Mouse (Mus musculus) hindbrain, embryonic 14.5 days (tissue): Measurements from ENCODE around the gene Rps6kc1. TPM values are rescaled to one million over a fixed set of nuclear protein-coding genes. Genes with fewer than 3 reads are reported as not detected.

Experiments used
- ATAC-seq: fragments of 200-750 bp; cut with Nextera tagmentation; 2 replicates; pipeline ENCODE4 v1.8.0; 2017; ENCODE audit warnings: moderate number of reproducible peaks, mild to moderate bottlenecking, moderate TSS enrichment, moderate library complexity; ENCODE audit not compliant: low FRiP score
- DNase-seq: peaks from one replicate; pipeline ENCODE4 v3.0.0-alpha.2; 2015; ENCODE audit warnings: low spot score
- H3K27ac ChIP-seq: fragments of 300-500 bp; sonication (generic); 2 replicates; pipeline ENCODE4 v1.5.1; 2014; ENCODE audit warnings: mild to moderate bottlenecking, moderate library complexity
- H3K27me3 ChIP-seq: fragments of 300-500 bp; sonication (generic); 2 replicates; pipeline ENCODE4 v1.6.1; 2014; ENCODE audit warnings: mild to moderate bottlenecking, low read length, mixed read lengths; ENCODE audit not compliant: control insufficient read depth, insufficient read depth
- H3K36me3 ChIP-seq: fragments of 300-500 bp; sonication (generic); replicated peaks from 2 replicates; pipeline ENCODE4 v1.6.1; 2014; ENCODE audit not compliant: control insufficient read depth, insufficient read depth
- H3K4me1 ChIP-seq: fragments of 300-500 bp; sonication (generic); replicated peaks from 2 replicates; pipeline ENCODE4 v1.6.1; 2014; ENCODE audit warnings: antibody characterized with exemption, low read length, mixed read lengths; ENCODE audit not compliant: control insufficient read depth, insufficient read depth
- H3K4me2 ChIP-seq: fragments of 300-500 bp; sonication (generic); replicated peaks from 2 replicates; pipeline ENCODE4 v1.6.1; 2014; ENCODE audit warnings: mild to moderate bottlenecking, moderate library complexity
- H3K4me3 ChIP-seq: fragments of 300-500 bp; sonication (generic); replicated peaks from 2 replicates; pipeline ENCODE4 v1.5.1; 2014; ENCODE audit warnings: mild to moderate bottlenecking, low read length
- H3K9ac ChIP-seq: fragments of 300-500 bp; sonication (generic); 2 replicates; pipeline ENCODE4 v1.6.1; 2014
- H3K9me3 ChIP-seq: fragments of 300-500 bp; sonication (generic); 2 replicates; pipeline ENCODE4 v1.6.1; 2016; ENCODE audit warnings: low read length; ENCODE audit not compliant: control insufficient read depth
- WGBS: fragments of 180-500 bp; shearing (Covaris S2); extraction: QIAGEN DNeasy Blood & Tissue Kit; methylation state at CpG from one replicate; pipeline ENCODE4 v1.1.7; 2014; 5-methylcytosine and 5-hydroxymethylcytosine counted together
- polyA plus RNA-seq: library from polyadenylated mRNA; unstranded; fragments of >200 nt; fragmentation: Nextera tagmentation; extraction: Ambion mirVana; gene quantifications from 2 replicates; pipeline ENCODE4 v1.2.1, GENCODE M21; 2014

The Rps6kc1 gene
- polyA plus RNA-seq, 1 experiment from 2014 or later: 27.7 TPM

- Histone ChIP-seq H3K9ac (no peak overlapping the region), H3K4me2 (no peak overlapping the region), H3K4me3 (no peak overlapping the region), H3K9me3 (no peaks in the 10 kb centered on the region), H3K36me3 (peaks cover 15% of the 10 kb centered on the region; the same call in 1 of the 2 replicates), H3K27ac (no peak overlapping the region), H3K4me1 (no peaks in the 10 kb centered on the region), H3K27me3 (no peaks in the 10 kb centered on the region)
- no peak for ATAC-seq
- no peak for DNase-seq
- WGBS: 90% methylated on average over 8 of the region's 8 CpGs
Observed at GRCm38 (mm10) chr1:190832965-190833630, 78.5 kb downstream of the Rps6kc1 start.

GRCm38 (mm10) chr1:190831839-190832497 lies 79.6 kb downstream of the Rps6kc1 start:
- no peak overlapping the region for H3K4me3 ChIP-seq
- WGBS: 58% methylated on average over 10 of the region's 10 CpGs

GRCm38 (mm10) chr1:190826486-190827034 lies 85.0 kb downstream of the Rps6kc1 start:
- Histone ChIP-seq H3K4me3 (no peak overlapping the region), H3K36me3 (0 out of 2 replicates have a peak, but pooled peaks cover 2% of the 10 kb centered on the region), H3K9ac (no peak overlapping the region), H3K4me1 (no peaks in the 10 kb centered on the region), H3K27ac (no peak overlapping the region), H3K27me3 (no peaks in the 10 kb centered on the region), H3K4me2 (no peak overlapping the region), H3K9me3 (no peaks in the 10 kb centered on the region)
- ATAC-seq (no peak), DNase-seq (no peak)
- WGBS: 94% methylated on average over 9 of the region's 9 CpGs

More at GRCm38 (mm10) chr1:190831839-190832497, 79.6 kb downstream of the Rps6kc1 start:
- Histone ChIP-seq H3K36me3 (peaks cover 14% of the 10 kb centered on the region; the same call in 1 of the 2 replicates), H3K27ac (no peak overlapping the region), H3K27me3 (no peaks in the 10 kb centered on the region), H3K4me2 (no peak overlapping the region), H3K9me3 (no peaks in the 10 kb centered on the region), H3K9ac (no peak overlapping the region), H3K4me1 (no peaks in the 10 kb centered on the region)
- DNase-seq: peak; percentile 81
- ATAC-seq: no peak

- Histone ChIP-seq H3K27me3 (no peaks in the 10 kb centered on the region), H3K4me1 (no peaks in the 10 kb centered on the region), H3K4me3 (no peak overlapping the region), H3K9me3 (no peaks in the 10 kb centered on the region), H3K9ac (no peak overlapping the region), H3K4me2 (no peak overlapping the region), H3K27ac (no peak overlapping the region), H3K36me3 (peaks cover 3% of the 10 kb centered on the region; the same call in 1 of the 2 replicates)
- DNase-seq: no peak
- 84% methylated on average over 4 of the region's 4 CpGs for WGBS
- ATAC-seq: no peak
Observed at GRCm38 (mm10) chr1:190823745-190824144, 87.8 kb downstream of the Rps6kc1 start.

GRCm38 (mm10) chr1:190816141-190816540 lies 95.4 kb downstream of the Rps6kc1 start:
- no peak overlapping the region for H3K4me2 ChIP-seq
- H3K36me3 ChIP-seq: peaks cover 4% of the 10 kb centered on the region; the same call in 1 of the 2 replicates
- no peak overlapping the region for H3K9ac ChIP-seq
- H3K27ac ChIP-seq: no peak overlapping the region
- H3K9me3 ChIP-seq: no peaks in the 10 kb centered on the region
- no peak for DNase-seq
- no peaks in the 10 kb centered on the region for H3K27me3 ChIP-seq
- H3K4me3 ChIP-seq: no peak overlapping the region
- 75% methylated on average over 11 of the region's 11 CpGs for WGBS
- H3K4me1 ChIP-seq: peaks cover 12% of the 10 kb centered on the region
- no peak for ATAC-seq

DNA sequence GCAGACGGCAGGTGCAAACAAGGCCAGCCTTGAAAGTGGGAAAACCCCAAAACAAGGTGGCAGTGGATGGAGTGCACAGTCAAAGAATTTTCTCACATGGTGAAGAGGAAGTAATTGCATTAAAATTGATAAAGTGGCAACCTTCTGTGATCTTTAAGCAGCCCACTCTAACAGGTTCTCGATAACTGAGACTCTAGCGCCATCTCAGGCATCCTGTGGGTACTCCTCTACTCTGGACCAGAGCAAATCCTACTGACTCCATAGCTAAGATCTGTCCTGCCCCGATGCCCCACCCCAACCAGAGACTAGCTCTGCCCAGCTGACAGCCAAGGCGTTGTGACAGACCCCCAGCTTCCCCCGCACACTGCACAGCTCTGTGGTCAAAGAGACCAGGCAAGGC lies 101.2 kb downstream of the Rps6kc1 start:
- H3K36me3 ChIP-seq: peaks cover 6% of the 10 kb centered on the region; the same call in 1 of the 2 replicates
- H3K9me3 ChIP-seq: no peaks in the 10 kb centered on the region
- H3K4me2 ChIP-seq: no peak overlapping the region
- DNase-seq (no peak), ATAC-seq (no peak)
- H3K4me3 ChIP-seq: no peak overlapping the region
- peaks cover 25% of the 10 kb centered on the region for H3K4me1 ChIP-seq
- no peak overlapping the region for H3K9ac ChIP-seq
- WGBS: 78% methylated on average over 6 of the region's 6 CpGs
- no peaks in the 10 kb centered on the region for H3K27me3 ChIP-seq
- no peak overlapping the region for H3K27ac ChIP-seq

DNA sequence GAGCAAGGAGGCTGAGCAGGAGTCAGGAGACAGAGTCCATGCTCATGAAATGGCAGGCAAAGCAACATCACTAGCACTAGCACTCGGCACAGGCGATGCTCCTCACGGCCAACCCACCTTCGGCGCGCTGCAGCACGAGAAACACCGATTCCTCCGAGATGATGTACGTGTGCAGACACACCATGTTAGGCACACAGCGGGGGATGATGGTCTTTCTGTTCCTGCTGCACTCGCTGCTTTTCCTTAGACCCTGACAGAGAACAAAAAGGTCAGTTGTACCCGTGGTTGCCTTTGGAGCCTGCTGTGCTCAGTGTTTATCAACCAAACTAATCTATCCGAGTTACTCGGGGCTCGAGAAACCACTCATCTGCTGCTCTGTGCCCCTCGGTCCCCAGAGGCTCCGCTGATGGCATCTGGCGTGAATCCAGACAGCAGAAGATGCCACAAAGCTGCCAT lies 102.8 kb downstream of the Rps6kc1 start:
- Histone ChIP-seq H3K4me2 (peak overlapping the region; percentile 29), H3K4me1 (peaks cover 20% of the 10 kb centered on the region), H3K4me3 (no peak overlapping the region), H3K9ac (peak overlapping the region; percentile 17; the same call in 1 of the 2 replicates), H3K27ac (peak overlapping the region; percentile 1; the same call in 1 of the 2 replicates), H3K27me3 (no peaks in the 10 kb centered on the region), H3K9me3 (no peaks in the 10 kb centered on the region), H3K36me3 (peaks cover 6% of the 10 kb centered on the region; the same call in 1 of the 2 replicates)
- DNase-seq: peak; percentile 64
- ATAC-seq: peak; percentile 60; the same call in 1 of the 2 replicates
- 12% methylated on average over 19 of the region's 19 CpGs for WGBS

GRCm38 (mm10) chr1:190806817-190807216 lies 104.8 kb downstream of the Rps6kc1 start:
- H3K4me1 ChIP-seq: peaks cover 13% of the 10 kb centered on the region
- H3K27ac ChIP-seq: no peak overlapping the region
- WGBS: 86% methylated on average over 8 of the region's 8 CpGs
- no peaks in the 10 kb centered on the region for H3K27me3 ChIP-seq
- H3K36me3 ChIP-seq: peaks cover 6% of the 10 kb centered on the region; the same call in 1 of the 2 replicates
- no peak overlapping the region for H3K9ac ChIP-seq
- no peak for ATAC-seq
- no peak overlapping the region for H3K4me3 ChIP-seq
- H3K9me3 ChIP-seq: no peaks in the 10 kb centered on the region
- no peak overlapping the region for H3K4me2 ChIP-seq
- DNase-seq: no peak

- Histone ChIP-seq H3K27ac (no peak overlapping the region), H3K36me3 (peaks cover 18% of the 10 kb centered on the region), H3K9ac (no peak overlapping the region), H3K27me3 (no peaks in the 10 kb centered on the region), H3K4me2 (no peak overlapping the region), H3K9me3 (no peaks in the 10 kb centered on the region), H3K4me3 (no peak overlapping the region), H3K4me1 (peaks cover 17% of the 10 kb centered on the region; the same call in 1 of the 2 replicates)
- ATAC-seq (no peak), DNase-seq (no peak)
- WGBS: 85% methylated on average over 11 of the region's 11 CpGs
Observed at GRCm38 (mm10) chr1:190798668-190799067, 112.9 kb downstream of the Rps6kc1 start.
